8 mouse cellular contexts compared by ENCODE assay signal in genomic region chr6:72348411-72348810, GRCm38 (mm10). TPM values are rescaled to one million over a fixed set of nuclear protein-coding genes. Genes with fewer than 3 reads are reported as not detected.
DNase-seq lines count a peak whose midpoint lies in the region; ATAC-seq lines count a peak whose summit lies in the region.

No protein-coding gene starts in this region.

- no peaks in the 10 kb centered on the region for H3K36me3 ChIP-seq in neural tube, embryonic 11.5 days (ENCODE audit: control insufficient read depth, insufficient read depth, low read length)
- H3K36me3 ChIP-seq in limb, embryonic 13.5 days, result peaks cover 25% of the 10 kb centered on the region
- peaks cover 24% of the 10 kb centered on the region; the same call in 1 of the 2 replicates for H3K36me3 ChIP-seq in stomach, embryonic 14.5 days (ENCODE audit: control insufficient read depth, insufficient read depth, low read length)

- no peak for ATAC-seq in neural tube, embryonic 11.5 days (ENCODE audit: insufficient read depth, low FRiP score, low TSS enrichment)
- ATAC-seq in limb, embryonic 13.5 days (ENCODE audit: low FRiP score, low read depth), result no peak
- no peak for ATAC-seq in stomach, embryonic 14.5 days (ENCODE audit: insufficient number of reproducible peaks, insufficient read depth, low FRiP score, low read depth)

- H3K4me3 ChIP-seq in neural tube, embryonic 11.5 days (ENCODE audit: low read depth, low read length), result 0 out of 2 replicates have a peak overlapping the region, but pooled peaks have one; percentile 88
- peak overlapping the region; percentile 85 for H3K4me3 ChIP-seq in limb, embryonic 13.5 days
- no peak overlapping the region for H3K4me3 ChIP-seq in stomach, embryonic 14.5 days (ENCODE audit: low read depth, low read length)

- H3K9me3 ChIP-seq in neural tube, embryonic 11.5 days (ENCODE audit: control insufficient read depth, low read length), result no peaks in the 10 kb centered on the region
- no peaks in the 10 kb centered on the region for H3K9me3 ChIP-seq in limb, embryonic 13.5 days
- no peaks in the 10 kb centered on the region for H3K9me3 ChIP-seq in stomach, embryonic 14.5 days (ENCODE audit: control insufficient read depth, low read depth, low read length)

- DNase-seq in adrenal gland, adult (ENCODE audit: inconsistent age in 2 of 2, low spot score in 1 of 2), result peak; percentile 36 to 58
- DNase-seq in adrenal gland, adult 8-10 months, result no peak
- DNase-seq in neural tube, embryonic 11.5 days (ENCODE audit: low spot score), result no peak
- no peak for DNase-seq in neural tube, embryonic 10.5 days (ENCODE audit: extremely low spot score, low spot score)
- DNase-seq in urinary bladder, postnatal 14 days (ENCODE audit: low spot score), result no peak
- no peak for DNase-seq in cerebellum, adult 18-20 months

- no peaks in the 10 kb centered on the region for H3K27me3 ChIP-seq in neural tube, embryonic 11.5 days (ENCODE audit: control insufficient read depth, insufficient read depth, low read length)
- no peaks in the 10 kb centered on the region for H3K27me3 ChIP-seq in limb, embryonic 13.5 days
- H3K27me3 ChIP-seq in stomach, embryonic 14.5 days (ENCODE audit: control insufficient read depth, insufficient read depth, low read length), result no peaks in the 10 kb centered on the region

- H3K4me2 ChIP-seq in neural tube, embryonic 11.5 days (ENCODE audit: low read depth), result peak overlapping the region; percentile 52; the same call in 1 of the 2 replicates
- peak overlapping the region; percentile 88 for H3K4me2 ChIP-seq in limb, embryonic 13.5 days (replicated peaks)
- peak overlapping the region; percentile 64; the same call in 1 of the 2 replicates for H3K4me2 ChIP-seq in stomach, embryonic 14.5 days (replicated peaks; ENCODE audit: low read depth, low read length)

- no peak overlapping the region for H3K27ac ChIP-seq in neural tube, embryonic 11.5 days (ENCODE audit: low read depth, low read length)
- H3K27ac ChIP-seq in limb, embryonic 13.5 days, result no peak overlapping the region
- no peak overlapping the region for H3K27ac ChIP-seq in stomach, embryonic 14.5 days (ENCODE audit: low read length)

- H3K9ac ChIP-seq in neural tube, embryonic 11.5 days (ENCODE audit: low read length), result no peak overlapping the region; the same call in 1 of the 2 replicates
- peak overlapping the region; percentile 91 for H3K9ac ChIP-seq in limb, embryonic 13.5 days
- H3K9ac ChIP-seq in stomach, embryonic 14.5 days (replicated peaks; ENCODE audit: low read depth, low read length), result no peak overlapping the region; the same call in 1 of the 2 replicates

- WGBS in neural tube, embryonic 11.5 days, result 85% methylated on average over 10 of the region's 10 CpGs
- WGBS in limb, embryonic 13.5 days, result 83% methylated on average over 10 of the region's 10 CpGs
- WGBS in stomach, embryonic 14.5 days, result 72% methylated on average over 10 of the region's 10 CpGs

- peaks cover 14% of the 10 kb centered on the region for H3K4me1 ChIP-seq in neural tube, embryonic 11.5 days (ENCODE audit: control insufficient read depth, insufficient read depth, low read length)
- peaks cover 61% of the 10 kb centered on the region for H3K4me1 ChIP-seq in limb, embryonic 13.5 days
- H3K4me1 ChIP-seq in stomach, embryonic 14.5 days (ENCODE audit: control insufficient read depth, insufficient read depth, low read length), result peaks cover 22% of the 10 kb centered on the region

RNA-seq across cellular contexts. Expression of gene 0610030E20Rik, which starts 1.3 kb away (rescaled TPM):
- total RNA-seq in adrenal gland, adult 8-10 months (2022), result 10 to 100 TPM; 23.9 to 36.8 (median 29.1) TPM
- 17.4 TPM in 2 replicates for polyA plus RNA-seq in neural tube, embryonic 11.5 days (2014; fragmentation: Nextera tagmentation; extraction: Ambion mirVana)
- polyA plus RNA-seq in limb, embryonic 13.5 days (2015; fragmentation: Nextera tagmentation; extraction: Ambion mirVana), result 28.6 and 30.2 TPM in 2 replicates
- polyA plus RNA-seq in stomach, embryonic 14.5 days (2014; fragmentation: Nextera tagmentation; extraction: Ambion mirVana), result 33.9 and 34.3 TPM in 2 replicates

RNA-seq across cellular contexts. Expression of gene Usp39, which starts 3.4 kb away (rescaled TPM):
- 10 to 100 TPM; 31.1 to 39.0 (median 34.4) TPM for total RNA-seq in adrenal gland, adult 8-10 months (2022)
- polyA plus RNA-seq in neural tube, embryonic 11.5 days (2014; fragmentation: Nextera tagmentation; extraction: Ambion mirVana), result 95.7 and 104 TPM in 2 replicates
- 51.5 and 51.7 TPM in 2 replicates for polyA plus RNA-seq in limb, embryonic 13.5 days (2015; fragmentation: Nextera tagmentation; extraction: Ambion mirVana)
- 52.3 and 52.5 TPM in 2 replicates for polyA plus RNA-seq in stomach, embryonic 14.5 days (2014; fragmentation: Nextera tagmentation; extraction: Ambion mirVana)

RNA-seq across cellular contexts. Expression of gene Tmem150a, which starts 6.8 kb away (rescaled TPM):
- total RNA-seq in adrenal gland, adult 8-10 months (2022), result 10 to 100 TPM; 20.0 to 37.7 (median 28.2) TPM
- 9.3 and 12.4 TPM in 2 replicates for polyA plus RNA-seq in neural tube, embryonic 11.5 days (2014; fragmentation: Nextera tagmentation; extraction: Ambion mirVana)
- polyA plus RNA-seq in limb, embryonic 13.5 days (2015; fragmentation: Nextera tagmentation; extraction: Ambion mirVana), result 12.1 and 14.6 TPM in 2 replicates
- polyA plus RNA-seq in stomach, embryonic 14.5 days (2014; fragmentation: Nextera tagmentation; extraction: Ambion mirVana), result 13.8 and 15.3 TPM in 2 replicates

RNA-seq across cellular contexts. Expression of gene Rnf181, which starts 18.3 kb away (rescaled TPM):
- total RNA-seq in adrenal gland, adult 8-10 months (2022), result 100 to 1,000 TPM; 330 to 558 (median 451) TPM
- 106 and 114 TPM in 2 replicates for polyA plus RNA-seq in neural tube, embryonic 11.5 days (2014; fragmentation: Nextera tagmentation; extraction: Ambion mirVana)
- polyA plus RNA-seq in limb, embryonic 13.5 days (2015; fragmentation: Nextera tagmentation; extraction: Ambion mirVana), result 90.9 and 94.0 TPM in 2 replicates
- 106 and 109 TPM in 2 replicates for polyA plus RNA-seq in stomach, embryonic 14.5 days (2014; fragmentation: Nextera tagmentation; extraction: Ambion mirVana)

RNA-seq across cellular contexts. Expression of gene Vamp5, which starts 31.9 kb away (rescaled TPM):
- total RNA-seq in adrenal gland, adult 8-10 months (2022), result 10 to 100 TPM; 37.2 to 56.4 (median 40.4) TPM
- polyA plus RNA-seq in neural tube, embryonic 11.5 days (2014; fragmentation: Nextera tagmentation; extraction: Ambion mirVana), result 13.4 and 16.3 TPM in 2 replicates
- polyA plus RNA-seq in limb, embryonic 13.5 days (2015; fragmentation: Nextera tagmentation; extraction: Ambion mirVana), result 21.1 and 22.6 TPM in 2 replicates
- polyA plus RNA-seq in stomach, embryonic 14.5 days (2014; fragmentation: Nextera tagmentation; extraction: Ambion mirVana), result 22.6 and 26.3 TPM in 2 replicates

Comparison
In these comparisons a context has a peak if more than half of its experiments do, and no peak if none do; other contexts are left out.
1. DNase-seq: peak in adrenal gland, adult (2 of 2); none in adrenal gland, adult 8-10 months (single experiment), neural tube, embryonic 11.5 days (single experiment), neural tube, embryonic 10.5 days (single experiment), urinary bladder, postnatal 14 days (single experiment) and cerebellum, adult 18-20 months (0 of 2).
2. Peak in every context shown above with its lines, with median percentiles within 50 percentile points of each other: H3K4me2 ChIP-seq.